Mouse (Mus musculus) erythroblast, embryonic 14.5 days (primary cell): ENCODE results near the gene Ormdl1.

ENCODE experiments used
- GATA1 ChIP-seq: IDR thresholded peaks from 2 replicates; pipeline ENCODE4 v1.6.1; 2012; ENCODE audit warnings: low read length, inconsistent platforms, mixed read lengths
- TAL1 ChIP-seq: IDR thresholded peaks from 3 replicates; pipeline ENCODE4 v1.6.1; 2012; ENCODE audit warnings: low read length, inconsistent platforms, mixed read lengths

- TF ChIP-seq GATA1 (no peak), TAL1 (no peak)
Measured at GRCm38 (mm10) chr1:53272646-53273045, 24.2 kb upstream of the Ormdl1 start.
